Mouse (Mus musculus) ES-E14 (cell line): ENCODE results near the gene Dgkd. TPM values are rescaled to one million over a fixed set of nuclear protein-coding genes. Genes with fewer than 3 reads are reported as not detected.

Source experiments
- DNase-seq: peaks from one replicate; pipeline ENCODE4 v3.0.0-alpha.2; 2013; ENCODE audit warnings: low read depth, low spot score
- H3K27ac ChIP-seq: 2 replicates; pipeline ENCODE4 v1.5.1; 2012; ENCODE audit warnings: low read depth, mild to moderate bottlenecking, low read length, moderate library complexity, mixed read lengths; ENCODE audit not compliant: poor library complexity, insufficient read depth, severe bottlenecking
- H3K36me3 ChIP-seq: 2 replicates; pipeline ENCODE4 v1.6.1; 2012; ENCODE audit warnings: mild to moderate bottlenecking, low read length, moderate library complexity, mixed read lengths; ENCODE audit not compliant: control insufficient read depth, poor library complexity, insufficient read depth, severe bottlenecking
- H3K4me1 ChIP-seq, 2 experiments: fragments of 150-350 bp in 1 of 2; sonication (generic) in 1 of 2; 2 replicates each; pipeline ENCODE4 v1.6.1; 2012; ENCODE audit warnings: low read length in 2 of 2, mild to moderate bottlenecking in 1 of 2, mixed read lengths in 1 of 2; ENCODE audit not compliant: control insufficient read depth in 2 of 2, insufficient read depth in 2 of 2, poor library complexity in 1 of 2
- H3K4me3 ChIP-seq, 2 experiments: fragments of 150-350 bp in 1 of 2; sonication (generic) in 1 of 2; 2 replicates each; pipeline ENCODE4 v1.5.1; 2012; ENCODE audit warnings: low read length in 2 of 2, low read depth in 1 of 2, mild to moderate bottlenecking in 1 of 2, mixed read lengths in 1 of 2; ENCODE audit not compliant: insufficient read depth in 1 of 2, poor library complexity in 1 of 2, severe bottlenecking in 1 of 2
- H3K9ac ChIP-seq: 2 replicates; pipeline ENCODE4 v1.6.1; 2012; ENCODE audit warnings: low read depth, mild to moderate bottlenecking, low read length, mixed read lengths; ENCODE audit not compliant: poor library complexity, insufficient read depth, severe bottlenecking
- H3K9me3 ChIP-seq: fragments of 150-350 bp; sonication (generic); 2 replicates; pipeline ENCODE4 v1.6.1; 2012; ENCODE audit warnings: low read depth, mild to moderate bottlenecking, low read length; ENCODE audit not compliant: control insufficient read depth, insufficient read depth
- CHD2 ChIP-seq: IDR thresholded peaks from 2 replicates; pipeline ENCODE4 v1.6.1; 2014; ENCODE audit warnings: mild to moderate bottlenecking, low read depth, low read length, inconsistent platforms
- HCFC1 ChIP-seq: IDR thresholded peaks from 2 replicates; pipeline ENCODE4 v1.6.1; 2012; ENCODE audit warnings: low read length, inconsistent platforms, borderline replicate concordance; ENCODE audit not compliant: insufficient read depth
- MAFK ChIP-seq: IDR thresholded peaks from 2 replicates; pipeline ENCODE4 v1.6.1; 2014; ENCODE audit warnings: mild to moderate bottlenecking, low read depth, low read length, inconsistent platforms; ENCODE audit not compliant: insufficient read depth
- ZC3H11A ChIP-seq: IDR thresholded peaks from 2 replicates; pipeline ENCODE4 v1.6.1; 2012; ENCODE audit warnings: low read depth, mild to moderate bottlenecking, inconsistent platforms, low read length, borderline replicate concordance
- ZNF384 ChIP-seq: IDR thresholded peaks from 2 replicates; pipeline ENCODE4 v1.6.1; 2012; ENCODE audit warnings: low read depth, low read length, inconsistent platforms
- in situ Hi-C, 2 experiments: fragments of 600-800 bp; cut with MboI; formaldehyde crosslinking; loops; one replicate each; pipeline ENCODE4 v1.15.1; 2025; ENCODE audit warnings: low sequenced_read_pairs in 2 of 2, inconsistent platforms in 1 of 2; ENCODE audit not compliant: unreplicated experiment in 2 of 2
- total RNA-seq: library from RNA; depleted of rRNA; stranded (reverse); fragments of 300-350 nt; gene quantifications from 2 replicates; pipeline ENCODE4 v1.2.3, GENCODE M21; 2012

Dgkd gene
- total RNA-seq, 1 experiment: 37.4 TPM

GRCm38 (mm10) chr1:87854851-87855251, 1.8 kb downstream of the Dgkd start:
- Histone ChIP-seq H3K9ac (no peak overlapping the region), H3K9me3 (no peaks in the 10 kb centered on the region), H3K36me3 (no peaks in the 10 kb centered on the region), H3K27ac (no peak overlapping the region), H3K4me1 (peaks cover 0 to 9% of the 10 kb centered on the region in 2 experiments; a peak in 2 of 4 replicates), H3K4me3 (no peak overlapping the region)
- in situ Hi-C loops: no loop called here
- DNase-seq: no peak
- TF ChIP-seq ZNF384: no peak
- TF ChIP-seq CHD2: no peak

GRCm38 (mm10) chr1:87855522-87855921, 2.4 kb downstream of the Dgkd start:
- H3K4me1 ChIP-seq: peaks cover 0 to 9% of the 10 kb centered on the region in 2 experiments; a peak in 2 of 4 replicates
- no peak overlapping the region for H3K9ac ChIP-seq
- in situ Hi-C loops: no loop called here
- no peaks in the 10 kb centered on the region for H3K36me3 ChIP-seq
- no peaks in the 10 kb centered on the region for H3K9me3 ChIP-seq
- no peak overlapping the region for H3K27ac ChIP-seq
- no peak overlapping the region for H3K4me3 ChIP-seq
- DNase-seq: no peak
- TF ChIP-seq MAFK (no peak), ZNF384 (no peak), ZC3H11A (no peak), CHD2 (no peak), HCFC1 (no peak)

- H3K4me3 ChIP-seq: no peak overlapping the region
- TF ChIP-seq ZNF384: no peak
- no peak for TF ChIP-seq HCFC1
- no peak for TF ChIP-seq CHD2
- TF ChIP-seq ZC3H11A: no peak
- no peak for TF ChIP-seq MAFK
- no peaks in the 10 kb centered on the region for H3K9me3 ChIP-seq
- H3K4me1 ChIP-seq: peaks cover 0 to 9% of the 10 kb centered on the region in 2 experiments; a peak in 2 of 4 replicates
- DNase-seq: no peak
- H3K27ac ChIP-seq: no peak overlapping the region
- no peak overlapping the region for H3K9ac ChIP-seq
- in situ Hi-C loops: no loop called here
- no peaks in the 10 kb centered on the region for H3K36me3 ChIP-seq
Measured at GRCm38 (mm10) chr1:87856823-87857222, 3.7 kb downstream of the Dgkd start.

- TF ChIP-seq ZC3H11A (no peak), ZNF384 (no peak), MAFK (no peak), HCFC1 (no peak), CHD2 (no peak)
- Histone ChIP-seq H3K27ac (no peak overlapping the region), H3K4me1 (peaks cover 0 to 9% of the 10 kb centered on the region in 2 experiments; a peak in 2 of 4 replicates), H3K36me3 (no peaks in the 10 kb centered on the region), H3K9ac (no peak overlapping the region), H3K9me3 (no peaks in the 10 kb centered on the region), H3K4me3 (no peak overlapping the region)
- in situ Hi-C loops: no loop called here
- no peak for DNase-seq
Measured at GRCm38 (mm10) chr1:87858031-87858430, 4.9 kb downstream of the Dgkd start.

- Histone ChIP-seq H3K27ac (no peak overlapping the region), H3K36me3 (no peaks in the 10 kb centered on the region), H3K4me1 (peaks cover 0 to 9% of the 10 kb centered on the region in 2 experiments; a peak in 2 of 4 replicates), H3K4me3 (no peak overlapping the region), H3K9me3 (no peaks in the 10 kb centered on the region), H3K9ac (no peak overlapping the region)
- no peak for DNase-seq
- TF ChIP-seq ZNF384: no peak
- TF ChIP-seq MAFK: no peak
- no peak for TF ChIP-seq ZC3H11A
- no peak for TF ChIP-seq HCFC1
- TF ChIP-seq CHD2: no peak
- in situ Hi-C loops: no loop called here
Measured at GRCm38 (mm10) chr1:87858529-87858928, 5.4 kb downstream of the Dgkd start.
